Mouse (Mus musculus) bone marrow, adult 2 months (tissue): ENCODE data around the gene Vps39.

Experiments used
- CTCF ChIP-seq: fragments of 200-500 bp; IDR thresholded peaks from 2 replicates; pipeline ENCODE4 v1.5.1; 2011; ENCODE audit warnings: low read length, control low read depth; ENCODE audit not compliant: control insufficient read depth, insufficient read depth
- POLR2A ChIP-seq: fragments of 200-500 bp; IDR thresholded peaks from 2 replicates; pipeline ENCODE4 v1.6.1; 2011; ENCODE audit warnings: low read depth, mild to moderate bottlenecking, control low read depth, low read length, borderline replicate concordance; ENCODE audit not compliant: control insufficient read depth

- no peak for TF ChIP-seq CTCF
- TF ChIP-seq POLR2A, result no peak
Observed at GRCm38 (mm10) chr2:120284094-120284493, 68.8 kb downstream of the Vps39 start.
